Mouse (Mus musculus) A20 (cell line): ENCODE data around the gene Akap8l.
A peak's percentile ranks its signal among the peaks of the same experiment; 100 is the strongest.

Experiments used
- DNase-seq: peaks from one replicate; pipeline ENCODE4 v3.0.0-alpha.2; 2011; ENCODE audit warnings: low read depth, low spot score

Gene Akap8l

DNA sequence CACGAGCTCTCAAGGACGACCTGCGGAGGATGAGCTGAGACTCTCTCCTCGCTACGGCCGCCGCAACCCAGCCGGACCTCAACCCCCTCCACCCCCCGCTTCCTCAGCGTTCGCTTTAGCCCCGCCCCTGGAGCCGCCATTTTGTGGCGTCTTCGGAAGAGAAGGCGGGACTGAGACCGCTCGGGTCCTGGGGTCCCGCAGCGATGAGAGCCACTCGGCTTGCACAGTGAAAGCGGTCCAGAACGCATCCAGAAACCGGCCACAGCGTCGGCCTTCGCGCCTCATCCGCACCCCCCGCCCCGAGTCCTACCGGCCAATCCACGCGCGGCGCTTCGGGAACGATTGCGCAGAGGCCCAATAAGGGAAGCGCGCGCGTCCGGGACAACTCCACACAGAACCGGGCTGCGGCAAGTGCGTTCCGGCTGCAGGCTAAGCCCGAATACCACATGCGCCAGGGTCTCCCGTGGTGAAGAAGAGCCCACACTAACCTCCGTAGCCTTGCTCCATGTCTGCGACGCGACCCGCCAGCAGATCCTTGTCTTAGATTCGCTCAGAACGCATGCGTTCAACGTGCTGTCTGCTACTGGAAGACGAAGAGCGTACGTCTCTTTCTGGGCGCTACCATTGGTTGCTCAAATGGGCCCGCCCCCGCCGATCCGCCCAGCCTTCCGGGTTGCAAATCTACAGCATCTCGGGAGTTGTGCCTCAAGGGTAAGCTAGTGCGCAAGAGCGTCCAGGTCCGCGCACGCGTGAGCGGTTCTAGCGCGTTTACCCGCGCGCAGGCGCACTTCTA lies 29.6 kb downstream of the Akap8l start, which contains the start of gene Akap8:
Gene Akap8, minus strand, starts transcription at position 642 of the 793 bp plus-strand sequence.
- peak; percentile 99 for DNase-seq

GRCm38 (mm10) chr17:32319950-32320349 lies 30.5 kb downstream of the Akap8l start:
- DNase-seq, result peak; percentile 32

GRCm38 (mm10) chr17:32317708-32318107 lies 32.7 kb downstream of the Akap8l start:
- no peak for DNase-seq

DNA sequence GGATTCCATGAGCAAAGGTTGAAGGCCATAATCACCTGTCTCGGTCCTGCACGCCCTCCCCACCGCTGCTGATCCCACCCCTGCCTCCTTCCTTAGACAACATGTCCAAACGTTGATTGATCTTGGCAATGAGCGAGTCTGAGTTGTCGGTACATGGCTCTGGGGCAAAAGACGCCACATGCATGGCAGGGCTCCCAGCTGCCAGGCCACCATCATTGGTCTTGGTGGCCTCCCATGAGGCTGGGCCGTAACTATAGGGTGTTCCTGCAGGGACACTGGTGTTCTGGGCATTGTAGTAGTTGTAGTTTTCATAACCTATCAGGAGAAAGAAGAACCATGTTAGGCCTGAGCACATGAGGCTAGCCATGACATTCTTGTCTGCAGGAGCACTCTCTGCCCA lies 33.4 kb downstream of the Akap8l start:
- DNase-seq, result no peak

- no peak for DNase-seq
These were observed 34.8 kb downstream of the Akap8l start for GRCm38 (mm10) chr17:32315560-32315959.

GRCm38 (mm10) chr17:32313892-32314291 lies 36.5 kb downstream of the Akap8l start:
- no peak for DNase-seq

- DNase-seq, result no peak
These were observed 37.6 kb downstream of the Akap8l start for GRCm38 (mm10) chr17:32312801-32313200.

GRCm38 (mm10) chr17:32307963-32308362 lies 42.4 kb downstream of the Akap8l start:
- DNase-seq, result no peak

DNA sequence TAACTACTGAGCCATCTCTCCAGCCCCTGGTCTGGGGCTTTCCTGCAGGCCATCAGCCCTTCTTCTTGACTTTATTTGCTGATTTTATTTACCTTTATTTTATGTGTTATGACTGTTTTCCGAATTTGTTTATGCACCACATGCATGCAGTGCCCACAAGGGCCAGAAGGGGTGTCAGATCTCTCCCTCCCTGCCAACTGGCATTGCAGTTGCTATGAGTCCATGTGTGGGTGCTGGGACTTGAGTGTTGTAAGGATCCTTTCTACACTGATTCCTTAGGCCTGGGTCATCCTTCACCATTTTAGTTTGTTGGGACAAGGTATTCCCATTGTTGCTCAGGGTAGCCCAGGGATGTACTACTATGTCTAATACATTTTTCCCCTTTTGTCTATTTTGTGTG lies 52.3 kb downstream of the Akap8l start:
- DNase-seq, result no peak

GRCm38 (mm10) chr17:32295901-32296300 lies 54.5 kb downstream of the Akap8l start:
- DNase-seq, result no peak

DNA sequence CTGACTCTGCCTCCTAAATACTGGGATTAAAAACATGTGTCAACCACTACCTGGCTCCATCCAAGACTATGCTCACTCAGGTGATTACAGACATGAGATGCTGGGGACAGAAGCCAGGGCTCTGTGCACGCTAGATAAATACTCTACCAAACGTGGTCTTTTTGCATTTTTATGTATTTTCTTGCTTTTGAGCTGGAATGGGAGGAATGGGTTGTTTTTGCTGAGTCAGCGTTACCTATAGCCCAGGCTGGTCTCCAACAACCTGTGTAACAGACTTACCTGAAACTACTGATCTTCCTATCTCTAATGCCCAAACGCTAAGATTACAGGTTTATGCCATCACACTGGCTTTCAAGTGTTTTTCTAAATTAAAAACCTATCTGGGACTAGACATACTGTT lies 55.2 kb downstream of the Akap8l start:
- no peak for DNase-seq

DNA sequence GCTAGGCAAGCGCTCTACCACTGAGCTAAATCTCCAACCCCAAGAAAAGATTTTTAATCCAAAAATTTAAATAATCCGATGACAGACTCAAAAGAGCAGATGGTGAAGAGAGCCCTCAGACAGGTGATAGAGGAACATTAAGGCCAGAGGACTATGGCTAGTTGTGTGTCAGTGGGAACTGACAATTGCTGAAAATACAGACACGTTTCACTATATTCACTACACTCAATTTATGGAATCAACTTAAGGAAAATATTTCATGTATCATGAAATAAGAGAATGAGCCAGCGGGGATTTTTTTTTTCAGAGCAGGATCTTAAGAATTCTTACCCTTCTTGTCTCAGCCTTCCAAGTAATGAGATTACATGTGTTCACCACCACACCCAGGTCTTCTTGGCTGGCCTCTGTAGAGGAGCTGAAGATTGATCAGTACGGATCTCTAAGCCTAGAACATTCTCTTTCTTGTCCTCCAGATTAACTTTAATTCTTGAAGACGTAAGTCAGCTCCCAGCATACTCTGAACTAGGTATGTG lies 65.2 kb downstream of the Akap8l start:
- no peak for DNase-seq

- DNase-seq, result peak; percentile 93
These were observed 65.9 kb downstream of the Akap8l start, which contains the start of gene Brd4 for GRCm38 (mm10) chr17:32284262-32285137. Brd4 (minus strand) TSS chr17:32284722.

DNA sequence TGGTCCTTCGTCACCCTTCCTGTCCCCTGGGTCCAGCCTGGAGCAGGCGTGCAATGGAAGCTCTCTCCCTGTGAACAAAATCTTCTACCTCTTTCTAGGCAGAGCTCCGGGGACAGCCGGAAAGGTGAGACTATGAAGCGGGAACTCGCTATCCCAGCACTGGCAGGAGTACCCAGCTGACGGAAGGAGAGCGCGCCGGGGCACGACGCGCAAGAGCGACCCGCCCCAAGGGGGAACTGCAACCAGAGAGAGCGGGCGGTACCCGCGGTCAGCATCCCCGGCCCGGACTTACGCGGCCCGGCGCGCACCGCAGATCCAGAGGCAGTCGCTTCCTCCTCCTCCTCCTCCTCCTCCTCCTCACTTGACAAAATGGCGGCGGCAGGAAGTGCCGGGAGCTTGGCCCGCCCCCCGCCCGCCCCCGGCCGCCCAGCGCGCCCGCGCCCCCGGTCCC lies 66.6 kb downstream of the Akap8l start:
- peak; percentile 79 for DNase-seq

GRCm38 (mm10) chr17:32283341-32283740 lies 67.1 kb downstream of the Akap8l start:
- DNase-seq, result no peak

- peak; percentile 32 for DNase-seq
These were observed 68.6 kb downstream of the Akap8l start for GRCm38 (mm10) chr17:32281611-32282310.

DNA sequence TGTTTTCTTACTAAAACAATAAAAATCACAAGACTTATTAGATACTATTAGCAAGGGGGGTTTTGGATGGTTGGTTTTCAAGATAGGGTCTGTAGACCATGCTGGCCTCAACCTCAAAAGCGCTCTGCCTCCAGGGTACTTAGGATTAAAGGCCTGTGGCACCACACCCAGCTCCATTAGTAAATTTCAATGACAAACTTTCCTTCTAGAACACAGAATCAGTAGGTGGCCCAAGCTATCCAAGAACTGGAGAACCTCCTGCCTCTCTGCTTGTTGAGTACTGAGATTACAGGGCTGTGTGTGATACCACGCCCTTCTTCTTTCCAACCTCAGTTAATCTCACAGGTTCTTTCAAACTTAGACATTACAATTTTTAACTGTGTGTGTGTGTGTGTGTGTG lies 69.3 kb downstream of the Akap8l start:
- DNase-seq, result no peak

DNA sequence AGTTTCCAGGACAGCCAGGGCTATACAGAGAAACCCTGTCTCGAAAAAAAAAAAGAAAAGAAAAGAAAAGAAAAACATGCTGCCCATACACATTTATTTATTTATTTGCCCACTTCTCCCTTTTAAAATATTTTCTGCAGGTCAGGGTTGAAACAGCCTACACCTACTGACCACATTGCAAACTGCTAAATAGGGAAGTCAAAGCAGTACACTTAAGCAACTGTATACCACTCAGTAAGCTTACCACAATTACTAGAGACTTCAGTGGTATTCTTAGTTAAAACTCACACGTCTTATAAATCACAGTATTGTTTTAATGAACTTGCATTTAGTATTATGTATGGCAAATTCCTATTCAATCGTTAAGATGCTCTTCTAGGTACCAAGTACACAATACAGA lies 69.8 kb downstream of the Akap8l start:
- peak; percentile 24 for DNase-seq

DNA sequence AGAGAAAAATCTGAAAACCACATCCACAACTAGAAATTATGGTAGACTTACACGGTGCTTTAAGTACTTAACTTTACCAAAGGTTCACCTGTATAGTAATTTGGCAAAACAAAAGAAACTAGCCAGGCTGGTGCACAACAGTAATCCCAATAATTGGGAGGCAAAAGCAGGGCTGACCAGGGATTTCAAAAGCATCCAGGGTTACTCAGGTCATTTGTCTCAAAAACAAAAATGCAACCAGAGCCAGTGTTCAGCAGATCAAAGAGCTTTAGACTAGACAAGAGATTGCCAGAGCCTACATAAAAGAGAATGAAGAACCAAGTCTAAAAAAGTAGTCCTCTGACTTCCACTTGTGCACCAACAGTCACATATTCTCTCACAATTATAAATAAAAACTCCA lies 73.2 kb downstream of the Akap8l start:
- DNase-seq, result no peak

DNA sequence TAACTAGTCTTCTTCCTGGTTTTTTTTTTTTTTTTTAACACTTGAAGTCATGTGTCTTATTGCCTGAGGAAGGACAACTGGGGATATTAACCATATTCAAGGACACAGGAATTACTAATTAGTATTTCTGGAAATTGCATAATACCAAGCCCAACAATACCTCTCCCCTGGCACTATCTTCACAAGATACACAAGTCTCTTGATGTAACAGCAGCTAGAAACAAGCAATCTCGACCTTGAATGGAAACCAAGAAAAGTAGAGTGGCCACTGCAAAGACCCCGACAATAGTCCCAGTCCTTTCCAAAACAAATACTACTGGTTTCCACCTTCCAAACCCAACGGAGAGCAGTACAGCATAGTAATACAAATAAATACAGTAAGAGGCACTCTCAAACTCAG lies 74.8 kb downstream of the Akap8l start:
- no peak for DNase-seq
